Mouse (Mus musculus) thymus, postnatal 4 days (tissue): ENCODE measurements at regions not wholly inside any gene's neighbourhood (a gene's known extent, or its start where the extent isn't known, plus 50 kb on each side); places are given as distances from the start of the nearest gene placed in this dataset.

Source experiments
- DNase-seq: peaks from one replicate; pipeline ENCODE4 v3.0.0; 2021

- DNase-seq = no peak
Measured at GRCm38 (mm10) chr10:100685748-100686147, 95.5 kb downstream of the 1700017N19Rik start.

DNA sequence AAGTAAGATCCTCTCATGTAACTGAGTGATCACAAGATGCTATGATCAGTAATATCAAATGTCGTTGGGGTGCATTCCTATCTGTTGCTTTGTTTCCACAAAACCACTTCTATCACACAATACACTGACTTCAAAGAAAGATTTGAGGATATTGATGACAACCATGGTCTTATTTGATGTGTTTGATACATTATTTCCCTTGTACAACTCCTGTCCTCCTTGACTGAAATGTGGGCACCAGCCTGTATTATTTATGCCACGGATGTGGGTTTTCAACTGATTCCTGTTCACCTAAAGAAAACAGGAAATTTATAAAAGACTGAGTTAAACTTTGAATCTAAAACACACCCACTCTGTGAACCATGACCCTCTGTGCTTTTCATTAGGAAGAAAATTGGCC, 105.7 kb downstream of the 1700017N19Rik start:
- no peak for DNase-seq

DNA sequence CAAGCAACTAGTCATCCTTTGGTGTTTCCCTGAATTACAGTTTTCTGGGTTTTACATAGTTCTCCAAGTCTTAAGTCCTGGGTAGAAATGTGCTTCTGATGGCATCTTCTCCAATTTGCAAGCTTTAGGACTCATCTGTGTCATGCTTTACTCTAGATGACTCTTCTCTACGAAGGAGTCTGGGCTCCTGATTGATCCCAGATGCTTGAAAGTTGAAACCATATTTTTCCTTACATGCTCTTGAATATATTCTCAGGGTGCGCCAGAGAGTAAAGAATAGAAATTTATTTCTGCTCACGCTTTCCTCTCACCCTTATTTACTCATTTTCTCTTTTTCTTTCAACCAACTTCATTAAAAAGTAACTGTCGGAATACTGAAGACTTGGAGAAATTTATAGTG, 108.9 kb downstream of the 1700017N19Rik start:
- DNase-seq = no peak

DNA sequence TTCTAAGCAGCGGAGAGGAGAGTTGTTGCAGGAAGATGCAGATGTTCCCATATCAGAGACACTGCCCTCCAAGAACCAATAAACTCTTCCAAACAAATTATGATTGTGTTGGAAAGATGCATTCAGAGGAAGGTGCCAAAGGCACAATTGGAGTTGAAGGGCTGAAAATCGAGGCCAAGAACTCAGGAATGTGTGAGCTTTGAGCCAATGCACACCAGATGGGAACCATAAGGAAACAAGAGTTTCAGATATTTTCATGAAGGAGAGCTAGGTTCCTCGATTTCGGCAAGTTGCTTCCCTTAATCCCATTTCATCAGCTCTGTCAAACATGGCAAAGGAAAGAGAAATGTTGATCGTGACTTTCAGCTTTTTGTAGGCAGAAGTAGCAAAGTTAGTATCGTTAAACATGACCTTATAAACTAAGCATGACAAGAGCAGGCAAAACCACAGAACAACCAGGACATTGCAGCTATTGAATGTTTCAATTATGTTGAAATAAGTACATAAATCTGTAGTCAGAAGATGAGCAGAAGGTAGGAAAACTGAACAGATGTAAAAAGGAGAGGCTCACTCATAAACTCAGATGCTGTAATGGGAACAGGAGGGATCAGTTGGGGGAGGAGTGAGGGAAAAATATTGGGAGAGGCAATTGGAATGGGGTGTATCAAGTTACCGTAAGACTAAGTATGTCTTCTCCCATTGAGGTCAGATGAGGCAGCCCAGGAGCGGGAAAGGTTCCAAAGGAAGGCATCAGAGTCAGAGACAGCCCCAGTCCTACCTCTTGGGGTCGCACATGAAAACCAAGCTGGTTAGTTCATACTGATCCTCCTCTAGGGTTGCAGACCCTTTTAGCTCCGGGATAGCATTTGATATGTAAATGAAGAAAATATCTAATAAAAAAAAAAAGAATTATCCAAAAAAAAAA, 110.3 kb downstream of the 1700017N19Rik start:
- no peak for DNase-seq

- DNase-seq = no peak
Measured at GRCm38 (mm10) chr10:100701938-100702337, 111.7 kb downstream of the 1700017N19Rik start.

GRCm38 (mm10) chr10:100716084-100716667, 125.9 kb downstream of the 1700017N19Rik start:
- no peak for DNase-seq

DNA sequence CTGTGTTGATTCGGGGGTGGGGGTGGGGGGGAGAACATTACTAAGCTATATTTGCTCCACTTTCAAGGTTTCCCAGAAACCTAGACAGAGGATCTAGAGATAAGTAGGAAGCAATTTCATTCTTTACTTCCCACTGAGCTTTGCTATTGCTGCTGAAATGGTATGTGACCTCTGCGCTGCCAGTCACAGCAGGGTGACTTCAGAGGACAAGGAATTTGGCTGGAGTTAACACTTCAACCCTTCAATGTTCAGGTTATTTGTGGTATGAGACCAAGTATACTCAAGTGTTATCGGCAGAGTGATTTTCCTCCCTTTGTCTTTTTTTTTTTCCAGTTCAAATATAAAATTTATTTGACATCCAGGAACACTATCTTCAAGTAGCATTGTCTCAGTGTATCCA, 128.3 kb downstream of the 1700017N19Rik start:
- no peak for DNase-seq

DNA sequence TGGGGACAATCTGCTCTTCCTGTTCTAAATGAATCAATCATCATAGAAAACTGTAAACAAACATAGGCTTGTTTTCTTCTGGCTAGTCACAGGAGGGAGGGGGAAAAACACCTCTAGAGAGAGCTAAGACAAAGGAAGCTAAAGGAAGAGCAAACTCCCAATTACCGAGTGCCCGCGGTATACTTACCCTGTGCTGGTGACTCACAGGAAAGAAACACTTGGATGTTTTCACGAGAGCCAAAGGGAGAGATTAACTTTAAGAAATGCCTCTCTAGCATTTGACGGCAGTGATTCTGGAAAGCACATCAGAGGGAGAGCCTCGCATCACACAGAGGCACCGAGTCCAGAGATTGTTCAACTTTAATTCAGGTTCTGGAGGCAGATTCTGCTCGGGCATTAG, 151.0 kb downstream of the 1700017N19Rik start:
- DNase-seq = no peak

DNA sequence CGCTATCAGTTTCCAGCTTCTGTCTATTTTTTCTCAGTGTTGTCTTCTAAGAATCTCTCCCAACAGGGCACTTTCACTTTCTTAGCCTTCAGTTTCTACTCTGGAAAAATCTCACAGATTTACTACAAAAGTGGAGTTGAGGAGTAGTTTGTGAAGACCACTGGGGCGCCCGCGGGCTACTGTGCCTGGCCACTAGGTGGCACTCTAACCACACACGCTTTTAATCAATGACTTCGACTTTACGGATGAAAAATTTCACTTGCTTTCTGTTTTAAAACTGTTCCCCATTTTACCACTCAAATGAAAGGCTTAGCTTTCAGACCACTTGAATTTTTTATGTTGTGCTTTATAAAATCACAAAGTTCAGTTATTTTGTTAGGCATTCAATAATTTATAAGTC, 151.8 kb downstream of the 1700017N19Rik start:
- DNase-seq = peak; percentile 73

DNA sequence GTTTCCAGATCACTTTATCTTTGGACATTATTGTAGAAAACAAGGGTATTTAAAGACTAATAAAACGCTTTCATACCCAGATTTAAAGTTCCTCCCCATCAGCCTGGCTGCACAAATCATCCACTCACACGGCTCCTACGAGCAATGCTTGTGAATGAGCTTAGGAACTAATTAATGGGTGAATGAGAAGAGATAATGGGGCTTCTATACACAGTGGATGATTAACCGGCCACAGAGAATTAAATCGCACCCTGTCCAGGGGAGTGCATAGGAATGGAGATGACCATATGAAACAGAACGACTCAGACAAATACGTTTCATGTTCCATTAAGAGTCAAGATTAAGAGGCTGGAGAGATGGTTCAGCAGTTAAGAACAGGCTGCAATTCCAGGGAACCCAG, 155.9 kb downstream of the 1700017N19Rik start:
- DNase-seq = no peak

GRCm38 (mm10) chr10:100754957-100755356, 164.7 kb downstream of the 1700017N19Rik start:
- DNase-seq = no peak

- DNase-seq = no peak
Measured at GRCm38 (mm10) chr10:100774252-100774651, 184.0 kb downstream of the 1700017N19Rik start.

DNA sequence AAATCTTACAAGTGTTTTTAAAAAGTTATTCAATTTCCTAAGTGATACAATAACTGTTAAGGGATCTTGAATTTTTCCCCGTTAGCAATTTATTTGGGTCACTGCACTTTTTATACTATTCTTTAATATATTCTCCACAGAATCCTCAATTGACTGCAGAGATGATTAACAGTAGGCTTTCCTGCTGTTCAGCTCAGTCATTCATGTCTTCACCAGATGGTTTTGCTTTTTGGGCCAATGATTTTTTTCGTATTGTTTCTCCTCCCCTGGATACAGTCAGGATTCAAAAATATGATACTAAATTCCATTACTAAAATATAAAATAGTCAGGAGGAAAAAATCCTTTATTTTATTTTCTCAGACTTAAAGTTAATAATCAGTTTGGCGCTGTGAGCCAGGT, 201.9 kb downstream of the 1700017N19Rik start:
- DNase-seq = no peak

- DNase-seq = no peak
Measured at GRCm38 (mm10) chr10:100792569-100792968, 202.3 kb downstream of the 1700017N19Rik start.

DNA sequence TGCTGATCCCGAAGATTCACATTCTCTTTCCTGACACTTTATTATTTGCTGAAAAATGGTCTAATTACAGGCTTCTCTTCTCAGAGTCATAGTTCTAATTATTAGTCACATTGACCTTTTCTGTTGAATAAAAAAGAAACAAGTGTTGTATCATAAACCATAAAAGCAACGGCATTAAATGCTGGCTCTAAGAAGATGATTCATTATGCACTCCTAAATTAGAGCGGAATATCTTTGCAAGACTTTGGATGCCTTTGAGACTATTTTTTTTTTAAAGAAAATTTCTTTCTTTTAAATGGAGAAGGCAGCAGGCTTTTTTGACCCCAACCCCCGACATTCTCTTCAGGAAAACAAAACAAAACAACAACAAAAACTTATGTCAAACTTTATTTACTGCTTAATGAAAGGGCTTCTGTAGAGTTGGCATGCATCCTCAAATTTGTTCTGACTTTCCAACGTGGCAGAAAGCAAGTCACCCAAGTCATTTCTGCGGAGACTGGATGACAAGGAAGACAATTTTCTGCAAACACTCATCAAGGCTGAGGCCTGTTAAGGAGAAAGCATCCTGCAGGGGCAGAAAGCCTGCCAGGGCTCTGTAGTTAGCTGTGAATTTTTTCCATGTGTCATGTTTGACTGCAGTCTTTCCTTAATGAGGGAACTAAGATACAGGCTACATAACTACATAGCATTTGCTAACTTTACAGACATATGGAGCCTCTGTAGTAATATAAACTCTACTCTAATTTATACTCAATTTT, 205.1 kb downstream of the 1700017N19Rik start:
- DNase-seq = no peak

- no peak for DNase-seq
Measured at GRCm38 (mm10) chr10:100811639-100812038, 221.4 kb downstream of the 1700017N19Rik start.

- DNase-seq = no peak
Measured at GRCm38 (mm10) chr10:100834794-100835193, 244.5 kb downstream of the 1700017N19Rik start.

DNA sequence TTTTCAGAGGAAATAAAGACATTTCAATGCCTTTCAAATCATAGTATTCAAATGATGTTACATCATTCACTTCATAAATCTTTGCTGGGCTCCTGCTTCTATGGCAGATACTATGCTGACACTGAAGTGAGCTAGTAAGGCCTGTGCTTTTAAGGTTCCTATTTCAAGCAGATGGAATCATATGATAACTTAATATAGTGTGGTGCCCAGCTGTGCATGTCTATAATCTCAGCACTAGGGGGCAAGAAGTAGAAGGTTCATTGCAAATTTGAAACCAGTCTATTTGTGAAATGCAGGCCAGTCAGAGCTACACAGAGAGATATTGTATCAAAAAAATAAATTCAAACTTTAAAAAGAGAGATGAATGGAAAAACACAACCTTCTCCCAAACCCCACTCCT, 262.9 kb downstream of the 1700017N19Rik start:
- no peak for DNase-seq

- DNase-seq = no peak
Measured at GRCm38 (mm10) chr10:100856509-100856908, 266.2 kb downstream of the 1700017N19Rik start.

DNA sequence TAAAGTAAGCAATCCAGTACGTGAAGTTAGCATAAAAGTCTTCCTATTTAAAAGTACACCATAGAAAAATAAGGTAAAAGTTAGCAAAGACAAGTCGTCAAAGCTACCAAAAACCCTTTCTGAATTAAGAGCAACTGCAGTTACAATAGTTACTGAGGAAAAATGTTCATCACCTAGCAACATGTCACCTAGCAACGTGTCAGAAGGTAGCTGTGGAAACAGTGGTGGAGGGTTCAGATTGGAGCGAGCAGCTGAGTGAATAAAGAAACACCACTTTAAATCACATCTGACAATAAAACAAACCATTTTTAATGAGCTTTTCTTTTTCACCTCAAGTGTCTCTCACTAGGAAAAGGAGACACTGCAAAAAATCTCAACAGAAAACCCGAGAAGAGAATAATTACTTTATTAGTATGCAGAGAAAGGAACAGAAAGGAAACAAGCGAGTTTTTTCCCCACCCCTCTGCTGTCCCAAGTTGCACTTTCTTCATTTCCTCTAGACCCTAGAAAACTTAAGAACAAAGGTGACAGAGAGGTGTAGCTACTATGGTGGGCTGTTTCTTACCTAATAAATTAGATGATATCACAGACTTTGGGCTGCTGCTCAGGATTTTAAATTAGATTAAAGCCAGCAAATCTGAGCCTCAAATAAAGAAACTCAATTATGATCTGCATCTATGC, 275.4 kb downstream of the 1700017N19Rik start:
- DNase-seq = no peak

GRCm38 (mm10) chr10:100868360-100868916, 278.2 kb downstream of the 1700017N19Rik start:
- no peak for DNase-seq

- DNase-seq = no peak
Measured at GRCm38 (mm10) chr10:100882584-100882983, 292.3 kb downstream of the 1700017N19Rik start.

- no peak for DNase-seq
Measured at GRCm38 (mm10) chr10:100922976-100923375, 332.7 kb downstream of the 1700017N19Rik start.
